Comparison of ENCODE assay signal across 7 mouse cellular contexts in the genomic region with DNA sequence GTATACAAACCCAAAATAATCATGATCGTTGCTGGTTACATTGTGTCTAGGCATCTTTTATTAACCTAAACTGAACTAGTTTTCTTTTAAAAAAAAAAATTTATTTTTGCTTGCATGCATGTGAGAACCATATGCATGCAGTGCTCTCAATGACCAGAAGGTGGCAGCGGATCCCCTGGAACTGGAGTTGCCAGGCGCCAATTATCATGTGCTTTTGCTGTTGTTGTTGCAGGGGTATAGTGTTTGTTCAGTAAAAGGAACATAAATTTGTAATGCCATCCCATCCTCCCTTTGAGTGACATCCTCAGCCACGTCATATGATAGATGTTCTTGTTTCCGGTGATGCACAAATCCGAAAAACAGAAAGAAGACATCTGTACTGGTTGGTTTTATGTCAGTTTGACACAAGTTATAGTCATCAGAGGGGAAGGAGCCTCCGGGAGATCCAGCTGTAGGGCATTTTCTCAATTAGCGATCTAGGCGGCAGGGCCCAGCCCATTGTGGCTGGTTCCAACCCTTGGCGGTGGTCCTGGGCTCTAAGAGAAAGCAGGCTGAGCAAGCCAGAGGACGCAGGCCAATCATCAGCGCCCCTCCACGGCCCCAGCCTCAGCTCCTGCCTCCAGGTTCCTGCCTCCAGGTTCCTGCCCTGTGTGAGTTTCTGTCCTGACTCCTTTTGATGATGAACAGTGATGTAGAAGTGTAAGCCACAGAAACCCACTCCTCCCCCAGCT. TPM values are rescaled to one million over a fixed set of nuclear protein-coding genes. Genes with fewer than 3 reads are reported as not detected.
DNase-seq lines count a peak whose midpoint lies in the region; ATAC-seq and TF ChIP-seq lines count a peak whose summit lies in the region.

No protein-coding gene starts in this region.

- no peaks in the 10 kb centered on the region for H3K9me3 ChIP-seq in CH12.LX (replicated peaks; ENCODE audit: low read length)

- H3K4me2 ChIP-seq in CH12.LX (ENCODE audit: insufficient read depth, low read depth, poor library complexity, severe bottlenecking), result no peak overlapping the region

- in situ Hi-C loops in CH12.LX (cut with MboI; ENCODE audit: low pct_ligation_motif_present, low pct_unique_long_range_greater_than_20kb, low sequenced_read_pairs), result loop anchor here (10.0 to 25.0 kb wide), 3 partner anchors 182 to 1200 kb away; partner anchors contain the start of genes Nhlrc3 and Proser1

- TF ChIP-seq EP300 in CH12.LX (IDR thresholded peaks at IDR 0.05; ENCODE audit: low read length), result 0 out of 2 replicates have a peak, but pooled peaks have one; percentile 20

- H3K9ac ChIP-seq in CH12.LX (ENCODE audit: insufficient read depth, low read depth), result no peak overlapping the region

- H3K36me3 ChIP-seq in CH12.LX (replicated peaks in 1 of 2; ENCODE audit: control insufficient read depth in 1 of 2, insufficient read depth in 1 of 2, low read length in 1 of 2), result no peaks in the 10 kb centered on the region
- no peaks in the 10 kb centered on the region for H3K36me3 ChIP-seq in spleen, adult 2 months (ENCODE audit: control insufficient read depth, insufficient read depth, low read length)

- H3K4me3 ChIP-seq in CH12.LX (replicated peaks in 1 of 3; ENCODE audit: low read depth in 2 of 3, low read length in 2 of 3, poor library complexity in 1 of 3), result no peak overlapping the region
- H3K4me3 ChIP-seq in spleen, adult 2 months (ENCODE audit: extremely low read depth, insufficient read depth, insufficient read length), result no peak overlapping the region

- H3K79me2 ChIP-seq in CH12.LX (replicated peaks; ENCODE audit: control insufficient read depth, extremely low read depth, insufficient read depth, poor library complexity, severe bottlenecking), result no peaks in the 10 kb centered on the region

- DNase-seq in CH12.LX (ENCODE audit: extremely low read depth) (peak; percentile 74), adipocyte (ENCODE audit: low spot score) (peak; percentile 89)
- peak; percentile 49 for DNase-seq in layer of hippocampus, adult 9-11 months
- peak; percentile 68 to 79 for DNase-seq in spleen, adult 2 months (ENCODE audit: low read depth in 1 of 2, low spot score in 2 of 2)

- TF ChIP-seq RAD21 in CH12.LX (IDR thresholded peaks at IDR 0.05; ENCODE audit: low read depth, low read length), result no peak; the same call in none of the 2 replicates

- dilution Hi-C loops in CH12.LX (cut with MboI; ENCODE audit: extremely low pct_ligation_motif_present, extremely low pct_unique_long_range_greater_than_20kb, low sequenced_read_pairs), result no loop called here

- TF ChIP-seq CTCF in CH12.LX (conservative IDR thresholded peaks at IDR 0.05 in 1 of 2, IDR thresholded peaks at IDR 0.05 in 1 of 2; ENCODE audit: low read depth in 2 of 2, low read length in 2 of 2), result peak; percentile 88 to 96
- peak; percentile 88; the same call in 1 of the 2 replicates for TF ChIP-seq CTCF in spleen, adult 2 months (IDR thresholded peaks at IDR 0.05; ENCODE audit: extremely low read depth, insufficient read depth, insufficient read length, insufficient replicate concordance)

- no peak for TF ChIP-seq POLR2A in CH12.LX (IDR thresholded peaks at IDR 0.05; ENCODE audit: low read depth, low read length)
- no peak for TF ChIP-seq POLR2A in spleen, adult 2 months (IDR thresholded peaks at IDR 0.05; ENCODE audit: low read depth, low read length)

- H3K27me3 ChIP-seq in CH12.LX (replicated peaks), result peaks cover 9% of the 10 kb centered on the region
- no peaks in the 10 kb centered on the region for H3K27me3 ChIP-seq in spleen, adult 2 months (ENCODE audit: control insufficient read depth, insufficient read depth, low read length)

- ATAC-seq in common myeloid progenitor, adult 5-6 weeks (replicated peaks; ENCODE audit: low read depth, poor library complexity, severe bottlenecking), result peak; percentile 77
- ATAC-seq in granulocyte monocyte progenitor cell, adult 5-6 weeks (replicated peaks; ENCODE audit: poor library complexity, severe bottlenecking), result peak; percentile 66
- peak; percentile 80 for ATAC-seq in megakaryocyte progenitor cell, adult 5-6 weeks (replicated peaks; ENCODE audit: poor library complexity)

- H3K27ac ChIP-seq in CH12.LX (ENCODE audit: insufficient read depth, low read depth), result no peak overlapping the region
- H3K27ac ChIP-seq in spleen, adult 2 months (ENCODE audit: insufficient read depth, low read length), result no peak overlapping the region

- 57% methylated on average over 13 of the region's 13 CpGs for WGBS in spleen, adult 2 months

- peaks cover 0 to 24% of the 10 kb centered on the region in 2 experiments; a peak in 2 of 4 replicates for H3K4me1 ChIP-seq in CH12.LX (ENCODE audit: control insufficient read depth in 1 of 2, insufficient read depth in 2 of 2)
- peaks cover 11% of the 10 kb centered on the region; the same call in 1 of the 2 replicates for H3K4me1 ChIP-seq in spleen, adult 2 months (ENCODE audit: control insufficient read depth, insufficient read depth, insufficient read length)

TF ChIP-seq in CH12.LX, 34 proteins besides CTCF, POLR2A, EP300 and RAD21:
- TF ChIP-seq SIN3A (IDR thresholded peaks at IDR 0.05; ENCODE audit: low read length) (peak; percentile 62; the same call in 1 of the 2 replicates), GABPA (IDR thresholded peaks at IDR 0.05; ENCODE audit: insufficient replicate concordance, low read depth, low read length) (no peak), ELF1 (IDR thresholded peaks at IDR 0.05; ENCODE audit: low read depth, low read length) (no peak), BHLHE40 (IDR thresholded peaks at IDR 0.05; ENCODE audit: low read depth, low read length) (peak; percentile 50), TBP (conservative IDR thresholded peaks at IDR 0.05; ENCODE audit: low read depth, low read length) (no peak), ETS1 (conservative IDR thresholded peaks at IDR 0.05; ENCODE audit: low read depth, low read length) (no peak), NRF1 (IDR thresholded peaks at IDR 0.05; ENCODE audit: low read depth, low read length) (no peak), ZNF384 (IDR thresholded peaks at IDR 0.05; ENCODE audit: low read depth, low read length) (peak; percentile 84), ZMIZ1 (IDR thresholded peaks at IDR 0.05; ENCODE audit: low read depth, low read length) (no peak), MEF2A (IDR thresholded peaks at IDR 0.05; ENCODE audit: borderline replicate concordance, low read depth, low read length) (peak; percentile 44; the same call in 1 of the 2 replicates), MAX (IDR thresholded peaks at IDR 0.05; ENCODE audit: low read length) (peak; percentile 83), ZC3H11A (IDR thresholded peaks at IDR 0.05; ENCODE audit: low read depth, low read length) (peak; percentile 94), PAX5 (IDR thresholded peaks at IDR 0.05; ENCODE audit: low read length) (no peak), CHD1 (IDR thresholded peaks at IDR 0.05; ENCODE audit: low read depth, low read length) (no peak), MYC (IDR thresholded peaks at IDR 0.05; ENCODE audit: low read depth, low read length) (peak; percentile 95), UBTF (IDR thresholded peaks at IDR 0.05; ENCODE audit: low read depth, low read length) (no peak), JUND (conservative IDR thresholded peaks at IDR 0.05; ENCODE audit: low read depth, low read length) (peak; percentile 38; the same call in 1 of the 2 replicates), MXI1 (IDR thresholded peaks at IDR 0.05; ENCODE audit: low read depth, low read length) (0 out of 2 replicates have a peak, but pooled peaks have one; percentile 53), MAZ (IDR thresholded peaks at IDR 0.05; ENCODE audit: low read depth, low read length) (peak; percentile 43; the same call in 1 of the 2 replicates), POLR2AphosphoS2 (IDR thresholded peaks at IDR 0.05; ENCODE audit: low read depth, low read length) (no peak), JUN (IDR thresholded peaks at IDR 0.05; ENCODE audit: insufficient read depth, low read depth, low read length) (no peak), TCF12 (IDR thresholded peaks at IDR 0.05; ENCODE audit: low read depth, low read length) (peak; percentile 51), ZKSCAN1 (IDR thresholded peaks at IDR 0.05; ENCODE audit: borderline replicate concordance, low read depth, low read length) (no peak), E2F4 (IDR thresholded peaks at IDR 0.05; ENCODE audit: insufficient replicate concordance, low read depth, low read length) (0 out of 2 replicates have a peak, but pooled peaks have one; percentile 76), MAFK (IDR thresholded peaks at IDR 0.05; ENCODE audit: insufficient replicate concordance, low read length) (peak; percentile 36; the same call in 1 of the 2 replicates), USF1 (IDR thresholded peaks at IDR 0.05; ENCODE audit: low read depth, low read length) (no peak), USF2 (conservative IDR thresholded peaks at IDR 0.05; ENCODE audit: low read depth, low read length) (no peak), SMC3 (IDR thresholded peaks at IDR 0.05; ENCODE audit: low read depth, low read length) (peak; percentile 97), IRF4 (IDR thresholded peaks at IDR 0.05; ENCODE audit: low read depth, low read length) (peak; percentile 55; the same call in 1 of the 2 replicates), NELFE (IDR thresholded peaks at IDR 0.05; ENCODE audit: low read depth, low read length) (peak; percentile 42; the same call in 1 of the 2 replicates), CHD2 (IDR thresholded peaks at IDR 0.05; ENCODE audit: low read length) (no peak), HCFC1 (IDR thresholded peaks at IDR 0.05; ENCODE audit: low read depth, low read length) (no peak), KAT2A (IDR thresholded peaks at IDR 0.05; ENCODE audit: insufficient replicate concordance, low read length) (no peak), RCOR1 (conservative IDR thresholded peaks at IDR 0.05; ENCODE audit: low read depth, low read length) (no peak)

RNA-seq across cellular contexts. Expression of gene Foxo1, which starts 5.5 kb away (rescaled TPM):
- total RNA-seq in CH12.LX (2012; rRNA removed) (1.2 and 1.3 TPM in 2 replicates), CH12.LX (2014; rRNA removed) (0.50 and 0.79 TPM in 2 replicates)
- 6.0 and 6.9 TPM in 2 replicates for polyA plus RNA-seq in CH12.LX (2012; ENCODE audit: insufficient read length, low read depth)
- 1.3 and 1.6 TPM in 2 replicates for total RNA-seq in common myeloid progenitor, adult 5-6 weeks (2017)
- total RNA-seq in granulocyte monocyte progenitor cell, adult 5-6 weeks (2014; fragmentation: Nextera tagmentation), result 1.8 and 2.6 TPM in 2 replicates
- 0.39 and 0.46 TPM in 2 replicates for total RNA-seq in granulocyte monocyte progenitor cell, adult 5-6 weeks (2017)
- 2.4 and 2.9 TPM in 2 replicates for total RNA-seq in megakaryocyte progenitor cell, adult 5-6 weeks (2015)
- total RNA-seq in megakaryocyte progenitor cell, adult 5-6 weeks (2017), result 0.42 and 0.74 TPM in 2 replicates
- polyA plus RNA-seq in spleen, adult 2 months (2012; rRNA removed), result 21.3 and 33.2 TPM in 2 replicates
